Mouse (Mus musculus) telencephalon, adult 2 months (tissue): ENCODE results near the gene Dpyd.

ENCODE experiments used
- DNase-seq: peaks from one replicate; pipeline ENCODE4 v3.0.0-alpha.2; 2011; ENCODE audit warnings: low read depth, low spot score

The Dpyd gene

DNA sequence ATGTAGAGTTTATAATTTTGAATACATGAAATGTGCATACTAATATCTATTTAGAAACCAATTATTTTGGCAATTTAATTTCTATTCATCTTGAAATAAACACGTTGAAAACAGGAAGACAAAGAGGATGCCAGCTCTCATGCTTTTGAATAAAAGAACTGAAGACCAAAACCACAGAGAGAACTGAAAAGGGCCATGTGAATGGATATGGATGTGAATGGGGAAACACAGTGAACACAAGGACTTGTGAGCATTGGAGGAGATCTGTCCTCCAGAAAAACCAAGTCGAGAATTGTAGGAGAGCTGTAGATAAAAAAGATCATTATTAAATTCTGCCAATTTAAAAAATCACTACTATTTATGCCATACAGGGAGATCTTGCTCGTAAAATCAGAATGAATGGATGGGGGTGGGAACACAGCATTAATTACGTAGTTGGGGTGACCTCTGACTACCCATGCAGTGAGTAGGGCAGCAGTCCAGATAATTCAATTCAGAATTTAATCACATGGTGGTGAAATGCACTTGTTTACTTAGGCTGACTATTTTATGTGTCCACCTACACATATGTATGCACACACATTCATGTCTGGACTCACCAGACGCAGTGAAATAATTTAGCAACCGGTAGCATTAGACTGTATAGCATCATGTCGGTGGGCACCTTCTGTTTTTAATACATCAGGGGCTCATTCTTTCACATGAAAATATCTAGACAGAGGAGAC, 114.3 kb downstream of the Dpyd start:
- no peak for DNase-seq

DNA sequence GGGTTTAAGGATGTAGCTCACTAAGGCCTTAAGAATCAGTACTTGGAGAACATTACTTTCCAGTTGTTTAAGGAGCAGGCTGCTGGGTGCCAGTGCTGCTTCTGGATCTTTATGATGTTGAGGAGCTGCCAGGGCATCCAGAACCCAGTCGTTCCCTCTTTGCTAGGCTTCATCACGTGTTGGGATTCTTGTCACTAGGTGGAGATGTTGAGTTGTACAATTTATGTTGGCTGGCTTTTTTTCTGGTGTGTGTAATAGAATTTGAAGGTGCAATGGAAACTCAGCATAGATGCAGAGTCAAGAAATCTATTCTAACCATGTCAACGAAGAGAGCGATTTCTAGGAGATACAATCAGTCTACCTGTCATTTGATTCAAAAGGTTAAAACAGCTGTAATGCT, 118.9 kb downstream of the Dpyd start:
- DNase-seq, result no peak

DNA sequence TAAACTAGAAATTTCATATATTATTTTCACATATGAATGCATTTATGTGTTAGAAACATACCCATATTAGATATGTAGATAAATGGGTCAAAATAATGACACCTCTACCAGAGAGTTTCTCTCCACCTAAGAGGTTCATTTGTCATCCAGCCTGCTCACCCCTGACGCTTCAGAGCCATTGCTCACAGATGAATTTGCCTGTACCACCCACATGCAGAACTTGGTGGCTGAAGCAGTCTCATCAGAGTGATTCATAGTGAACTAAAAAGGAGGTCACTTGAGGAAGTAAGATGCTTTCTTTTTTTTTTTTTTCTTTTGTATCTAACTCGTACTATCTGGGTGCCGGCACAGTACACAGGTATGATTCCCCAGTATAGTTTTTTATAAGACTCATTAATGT, 188.3 kb downstream of the Dpyd start:
- DNase-seq, result peak; percentile 24

DNA sequence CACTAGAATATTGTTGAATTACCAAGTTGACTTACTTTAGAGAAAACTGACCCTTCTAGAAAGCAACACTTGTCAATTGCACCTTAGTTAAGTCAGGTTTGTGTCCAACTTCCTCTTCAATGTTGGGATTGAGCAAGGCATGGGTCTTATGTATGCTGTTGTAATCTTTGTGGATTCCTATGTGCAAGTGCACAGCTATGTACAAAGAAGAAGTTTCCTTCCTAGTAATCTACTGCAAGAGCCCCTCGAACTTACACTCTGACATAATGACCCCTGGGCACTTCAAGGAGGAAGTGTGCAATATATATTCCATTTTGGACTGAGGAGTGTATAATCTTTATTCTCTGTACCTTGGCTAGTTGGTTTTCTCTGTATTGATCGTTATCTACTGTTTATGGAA, 191.7 kb downstream of the Dpyd start:
- DNase-seq, result no peak

DNA sequence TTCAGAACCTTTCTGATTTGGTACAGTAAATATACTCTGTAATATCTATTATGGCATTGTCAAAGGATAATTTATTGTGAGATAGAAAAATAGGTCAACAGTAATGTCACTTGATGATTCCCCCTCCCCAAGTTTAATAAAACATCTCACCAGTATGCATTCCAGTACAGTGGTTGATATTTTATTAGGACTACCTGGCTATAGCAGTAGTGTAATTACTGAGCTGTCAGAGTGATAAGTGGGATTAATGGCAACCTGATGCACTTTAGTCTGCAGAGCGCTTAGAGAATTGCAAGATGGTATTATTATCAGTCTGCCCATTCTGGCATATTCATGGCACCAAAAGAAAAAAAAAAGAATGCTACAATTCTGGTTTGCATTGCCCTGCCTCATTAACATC, 194.2 kb downstream of the Dpyd start:
- DNase-seq, result no peak

DNA sequence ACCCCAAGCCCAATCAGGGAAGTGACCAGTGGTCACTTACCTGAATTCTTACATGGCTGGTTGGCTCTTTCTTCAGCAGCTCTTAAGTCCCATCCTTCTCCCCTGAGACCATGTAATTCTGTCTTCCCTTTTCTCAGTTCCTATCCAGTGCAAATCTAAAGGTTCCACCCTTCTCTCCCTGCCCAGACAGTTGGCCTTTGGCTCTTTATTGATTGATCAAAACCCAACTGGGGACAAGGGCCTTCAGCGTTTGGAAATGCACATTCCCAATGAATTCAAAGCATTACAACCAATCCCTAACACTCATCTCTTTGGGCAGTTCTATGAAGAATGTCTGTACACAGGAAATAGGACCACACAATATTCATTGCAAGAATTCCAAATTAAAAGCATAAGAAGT, 251.0 kb downstream of the Dpyd start:
- no peak for DNase-seq

DNA sequence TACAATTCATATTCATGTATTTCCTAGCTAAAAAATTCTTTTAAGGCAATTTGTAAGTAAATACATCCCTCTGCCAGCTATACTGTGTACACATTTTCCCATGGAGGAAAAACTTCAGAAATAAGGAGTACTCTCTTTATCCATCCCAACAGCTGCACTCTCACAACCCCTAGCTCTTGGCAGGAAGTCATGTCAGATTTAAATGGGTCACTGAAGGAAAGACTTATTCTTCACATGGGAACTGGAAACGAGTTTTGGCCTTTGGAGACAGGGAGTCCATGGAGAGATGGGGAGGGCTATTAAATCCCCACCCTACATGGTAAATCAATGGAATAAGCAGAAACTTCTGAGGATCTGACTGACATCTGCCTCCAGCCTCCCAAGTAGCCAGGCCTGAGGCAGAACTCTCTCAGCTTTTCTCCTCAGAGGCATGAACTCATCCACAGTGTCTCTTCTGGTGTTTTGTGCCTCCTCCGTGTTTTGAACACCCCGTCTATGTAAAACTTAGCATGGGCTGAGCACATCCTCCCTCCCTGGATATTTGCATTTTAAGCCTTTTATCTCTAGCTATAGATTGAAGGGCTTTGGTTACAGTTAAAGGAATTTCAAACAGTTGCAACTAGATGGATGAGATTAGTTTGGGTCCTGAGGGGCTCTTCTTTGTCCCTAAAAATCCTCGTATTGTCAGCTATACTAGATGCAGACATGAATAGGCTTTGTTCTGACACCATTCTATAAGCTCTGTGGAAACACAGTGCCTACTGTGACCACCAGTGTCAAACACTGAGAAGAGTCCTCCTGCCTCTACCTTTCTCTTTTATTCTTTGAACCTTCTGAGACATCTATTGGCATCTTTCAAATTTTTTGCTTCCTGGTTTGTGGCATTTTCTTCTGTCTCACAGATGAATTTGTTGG, 288.9 kb downstream of the Dpyd start:
- no peak for DNase-seq

DNA sequence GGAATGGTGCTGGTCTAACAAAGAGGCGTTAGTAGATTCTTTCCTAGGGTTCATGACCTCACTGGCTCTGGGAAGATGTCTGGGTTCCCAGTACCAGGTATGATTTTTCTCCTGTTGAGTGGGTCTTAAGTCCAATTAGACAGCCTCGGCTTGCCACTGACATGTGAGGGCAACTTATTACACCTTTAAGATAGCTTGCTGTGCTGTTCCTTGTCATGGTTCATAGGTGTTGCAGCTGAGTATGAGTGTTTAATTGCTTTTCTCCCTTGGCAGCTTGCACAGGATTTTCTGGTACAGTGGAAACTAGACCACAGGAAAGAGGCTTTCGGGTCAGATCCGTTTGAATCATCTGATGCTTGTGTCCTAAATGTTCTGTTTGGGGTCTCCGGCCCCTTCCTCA, 290.8 kb downstream of the Dpyd start:
- DNase-seq, result no peak

DNA sequence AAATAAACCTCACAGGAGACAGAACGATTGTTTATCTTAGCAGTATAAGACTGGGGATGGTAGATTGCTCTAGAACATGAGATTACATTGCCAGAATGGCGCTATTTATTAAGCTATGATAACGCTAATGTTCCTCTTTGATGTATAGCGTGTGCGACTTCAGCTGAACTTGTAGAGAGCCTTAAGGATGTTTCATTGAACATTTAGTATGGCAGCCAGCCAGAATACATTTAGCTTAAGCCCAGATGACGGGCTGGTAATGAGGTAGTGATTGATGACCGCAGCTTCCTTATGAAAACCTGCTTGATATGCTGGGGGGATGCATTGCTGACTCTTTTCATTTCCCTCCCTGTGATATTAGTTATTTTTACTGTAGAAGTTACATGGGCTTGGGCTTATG, 293.5 kb downstream of the Dpyd start:
- DNase-seq, result no peak

DNA sequence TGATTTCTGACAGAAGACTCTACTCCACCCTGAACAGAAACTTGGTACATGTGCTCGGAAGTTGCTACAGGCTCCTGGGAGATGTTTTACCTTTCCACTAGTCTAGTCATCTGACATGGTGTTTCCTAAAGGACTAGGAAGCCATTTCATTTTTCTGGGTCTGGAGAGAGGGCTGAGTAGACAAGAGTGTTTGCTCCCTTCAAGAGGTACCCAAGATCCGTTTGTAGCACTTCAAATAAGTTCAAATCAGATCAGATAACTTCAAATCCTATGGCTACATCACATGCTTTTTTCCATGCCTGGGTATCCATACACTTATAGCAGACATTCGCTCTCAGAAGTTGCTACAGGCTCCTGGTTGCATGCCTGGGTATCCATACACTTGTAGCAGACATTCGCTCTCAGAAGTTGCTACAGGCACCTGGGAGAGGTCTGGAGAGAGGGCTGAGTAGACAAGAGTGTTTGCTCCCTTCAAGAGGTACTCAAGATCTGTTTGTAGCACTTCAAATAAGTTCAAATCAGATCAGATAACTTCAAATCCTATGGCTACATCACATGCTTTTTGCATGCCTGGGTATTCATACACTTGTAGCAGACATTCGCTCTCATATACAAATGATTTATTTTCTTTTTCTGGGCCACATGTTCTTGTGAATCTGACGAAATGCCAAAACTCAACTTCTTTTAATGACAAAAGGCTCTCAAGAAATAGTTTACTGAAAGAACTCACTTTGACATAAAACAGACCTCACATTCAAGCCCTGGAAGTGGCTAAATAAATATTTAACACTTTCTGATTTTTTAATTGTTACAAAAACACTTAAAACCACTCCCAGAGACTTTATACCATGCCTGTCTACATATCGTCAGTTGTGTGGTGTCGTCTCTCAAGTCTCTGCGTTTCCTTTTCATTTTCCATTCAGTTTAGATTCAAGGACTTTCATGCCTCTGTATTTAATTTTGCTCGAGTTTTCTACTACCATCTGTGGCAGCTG, 307.5 kb downstream of the Dpyd start:
- no peak for DNase-seq

DNA sequence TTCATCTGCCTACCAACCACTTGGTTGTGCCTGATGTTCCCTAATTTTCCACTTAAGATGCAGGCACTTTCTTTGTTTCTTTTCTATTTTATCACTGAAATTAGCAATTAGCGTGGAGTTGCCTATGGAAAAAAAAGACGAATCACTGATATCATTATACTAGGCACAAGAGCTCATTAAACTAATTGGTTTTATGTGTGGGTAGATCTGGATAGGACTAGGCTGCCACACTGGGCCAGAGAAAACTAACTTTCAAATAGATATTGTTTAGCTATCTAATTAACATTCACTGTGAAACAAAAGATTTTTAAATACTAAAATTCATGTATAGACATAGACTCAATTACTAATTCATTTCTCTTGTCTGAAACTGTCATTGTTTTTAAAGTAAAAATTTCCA, 313.9 kb downstream of the Dpyd start:
- no peak for DNase-seq

DNA sequence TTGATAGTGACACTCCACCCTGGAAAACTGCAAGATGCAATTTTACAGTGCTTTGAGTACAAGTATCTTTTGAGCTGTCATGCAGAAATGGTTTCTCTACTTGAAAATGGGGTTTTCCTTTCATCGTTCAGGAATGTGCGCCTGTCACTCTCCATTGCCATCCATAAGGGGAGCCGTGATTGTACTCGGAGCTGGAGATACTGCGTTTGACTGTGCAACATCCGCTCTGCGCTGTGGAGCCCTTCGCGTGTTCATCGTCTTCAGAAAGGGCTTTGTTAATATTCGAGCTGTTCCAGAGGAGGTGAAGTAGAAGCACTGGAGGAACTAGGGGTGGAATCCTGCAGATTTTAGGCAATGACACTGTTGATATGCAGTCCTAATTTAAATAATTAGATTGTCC, 337.1 kb downstream of the Dpyd start:
- no peak for DNase-seq

DNA sequence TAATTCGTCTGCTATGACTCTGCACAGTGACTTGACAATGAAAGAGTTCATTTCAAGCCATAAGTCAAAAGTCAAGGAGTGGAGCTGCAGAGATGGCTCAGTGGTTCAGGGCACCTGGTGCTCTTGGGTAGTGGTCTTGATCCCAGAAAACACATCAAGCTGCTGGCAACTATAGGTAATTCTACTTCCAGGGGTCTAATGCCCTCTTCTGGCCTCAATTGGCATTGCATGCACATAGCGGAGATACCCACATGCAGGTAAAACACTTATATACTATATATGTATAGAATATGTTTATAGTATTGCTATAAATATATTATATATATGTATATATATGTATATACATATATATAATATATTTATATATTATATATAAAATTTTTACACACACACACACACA, 429.4 kb downstream of the Dpyd start:
- no peak for DNase-seq

DNA sequence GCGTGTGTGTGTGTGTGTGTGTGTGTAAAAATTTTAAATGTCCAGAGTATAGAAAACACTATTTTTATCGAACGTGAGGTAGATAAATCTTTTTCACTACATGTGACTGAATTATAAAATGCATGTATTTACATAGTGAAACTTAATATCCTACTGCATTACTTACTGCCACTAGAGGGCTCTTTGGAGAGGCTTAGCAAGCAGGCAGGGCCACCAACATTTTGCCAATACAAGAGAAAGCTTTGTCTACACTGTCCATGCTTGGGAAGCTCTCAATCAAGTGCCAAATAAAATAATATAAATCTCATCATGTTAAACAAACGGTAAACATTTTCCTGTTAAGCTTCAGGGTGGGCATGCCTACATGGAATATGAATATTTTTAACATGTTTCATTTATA, 429.9 kb downstream of the Dpyd start:
- DNase-seq, result no peak

DNA sequence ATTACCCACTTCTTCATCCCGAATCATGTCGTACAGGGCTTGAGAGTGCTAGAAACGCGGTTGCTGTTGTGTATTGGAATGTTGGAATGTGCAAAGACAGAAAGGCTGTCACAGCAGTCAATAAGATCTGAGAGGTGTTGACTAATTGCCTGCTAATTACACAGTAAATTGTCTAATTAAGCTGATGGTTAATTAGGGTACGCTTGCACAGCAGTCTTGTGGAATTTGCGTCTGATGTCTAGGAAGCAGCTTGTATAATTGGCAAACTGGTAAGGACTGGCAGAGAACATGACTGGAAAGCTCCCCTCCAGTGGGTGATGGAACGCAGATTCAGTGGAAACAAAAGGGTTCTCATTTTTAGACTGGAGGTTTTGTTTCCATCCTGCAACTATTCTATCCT, 459.3 kb downstream of the Dpyd start:
- peak; percentile 2 for DNase-seq

DNA sequence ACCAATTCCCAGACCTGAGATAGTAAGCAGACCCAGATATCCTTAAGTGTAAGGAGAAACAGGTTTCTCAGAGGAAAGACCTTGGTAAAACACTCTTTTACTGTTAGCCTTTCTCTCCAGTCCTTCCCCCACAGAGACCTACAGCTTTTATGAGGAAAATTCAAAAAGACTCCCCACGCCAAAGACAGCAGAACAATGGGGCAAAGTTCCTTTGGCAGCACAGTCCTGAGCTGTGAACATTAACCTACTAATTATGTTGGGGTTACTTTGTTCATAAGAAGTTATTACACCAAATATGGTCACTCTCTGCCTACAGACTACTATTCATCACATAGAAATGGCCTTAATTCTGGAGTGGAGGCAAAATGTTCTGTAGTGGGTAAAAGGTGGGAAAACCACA, 480.7 kb downstream of the Dpyd start:
- no peak for DNase-seq

DNA sequence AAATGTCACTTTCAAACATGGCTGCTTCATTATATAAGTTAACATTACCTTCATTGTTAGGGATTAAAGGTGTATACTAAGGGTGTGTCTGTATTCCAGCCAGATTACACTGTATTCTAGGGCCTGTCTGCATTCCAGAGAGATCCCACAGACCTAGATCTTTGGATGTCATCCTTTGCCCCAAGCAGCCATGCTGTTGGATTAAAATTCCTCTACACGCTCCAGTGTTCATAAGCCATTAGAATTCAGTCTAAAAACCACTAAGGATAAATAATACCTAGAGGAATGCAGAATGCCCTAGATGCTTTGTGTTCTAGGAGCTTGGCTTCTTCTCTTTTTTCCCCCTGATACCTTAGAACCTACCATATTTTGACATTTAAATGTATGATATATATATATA, 494.2 kb downstream of the Dpyd start:
- DNase-seq, result no peak

DNA sequence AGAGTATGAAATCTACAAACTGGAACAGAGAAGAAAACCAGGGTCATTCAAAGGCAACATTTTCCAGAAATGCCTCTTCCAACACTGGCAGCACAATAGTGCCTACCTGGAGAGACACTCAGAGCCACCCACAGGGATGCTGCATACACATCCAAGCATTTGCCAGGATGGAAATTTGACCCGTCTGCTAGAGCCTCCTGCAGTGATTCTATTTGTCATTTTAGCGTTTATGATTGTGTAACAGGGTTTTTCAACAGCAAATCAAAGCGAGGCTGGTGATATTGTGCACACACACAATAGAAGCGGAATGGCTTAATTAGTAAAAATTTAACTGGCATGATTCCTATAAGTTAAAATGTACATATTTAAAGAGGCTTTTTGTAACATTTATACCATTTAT, 501.3 kb downstream of the Dpyd start:
- no peak for DNase-seq

DNA sequence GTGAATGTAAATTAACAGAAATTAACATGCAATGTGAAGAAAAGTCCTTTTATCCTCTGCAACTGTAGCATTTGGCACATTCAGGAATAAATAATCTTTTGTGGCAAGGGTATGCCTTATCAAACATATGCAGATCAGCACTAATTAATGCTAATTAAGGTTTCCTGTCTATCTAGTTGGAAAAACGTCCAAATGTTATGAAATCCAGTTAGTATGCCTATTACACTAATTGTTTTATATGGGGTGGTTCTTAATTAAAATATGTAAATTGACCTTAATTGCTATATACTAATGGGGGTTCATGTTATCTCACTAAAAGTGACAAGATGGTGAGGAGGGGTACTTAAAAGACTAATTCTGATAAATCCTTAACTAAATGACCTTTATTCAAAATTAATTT, 501.7 kb downstream of the Dpyd start:
- DNase-seq, result no peak

DNA sequence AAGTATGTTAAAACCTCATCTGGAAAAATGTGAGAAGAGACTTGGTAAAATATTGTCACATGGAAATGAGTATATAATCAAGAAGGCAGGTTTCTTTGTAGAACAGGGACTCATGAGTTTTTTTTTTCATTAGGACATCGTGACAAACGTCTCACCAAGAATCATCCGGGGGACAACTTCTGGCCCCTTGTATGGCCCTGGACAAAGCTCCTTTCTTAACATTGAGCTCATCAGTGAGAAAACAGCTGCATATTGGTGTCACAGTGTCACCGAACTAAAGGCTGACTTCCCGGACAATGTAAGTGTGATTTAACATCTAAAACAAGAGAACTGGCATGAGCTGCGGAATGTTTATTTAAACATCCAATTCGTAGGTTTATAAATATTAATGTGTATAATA, 502.8 kb downstream of the Dpyd start:
- no peak for DNase-seq

DNA sequence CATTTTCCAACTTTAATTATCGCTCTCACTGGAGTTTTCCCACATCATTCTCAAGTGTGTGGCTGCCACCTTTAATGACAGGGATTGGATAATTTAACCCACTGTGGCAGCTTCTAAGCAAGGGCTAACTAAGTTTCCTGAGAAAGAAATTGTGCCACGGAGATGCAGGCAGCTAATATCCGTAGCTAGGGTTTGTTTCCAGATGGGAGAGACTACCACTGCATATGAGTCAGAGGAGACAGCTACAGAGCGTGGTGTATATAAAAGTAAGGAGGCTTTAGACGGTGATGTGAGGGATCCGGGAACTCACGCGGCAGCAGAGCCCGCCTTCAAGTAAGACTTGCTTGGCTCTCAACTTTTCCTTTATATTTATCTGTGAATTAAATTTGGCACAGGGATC, 505.3 kb downstream of the Dpyd start:
- DNase-seq, result peak; percentile 46

DNA sequence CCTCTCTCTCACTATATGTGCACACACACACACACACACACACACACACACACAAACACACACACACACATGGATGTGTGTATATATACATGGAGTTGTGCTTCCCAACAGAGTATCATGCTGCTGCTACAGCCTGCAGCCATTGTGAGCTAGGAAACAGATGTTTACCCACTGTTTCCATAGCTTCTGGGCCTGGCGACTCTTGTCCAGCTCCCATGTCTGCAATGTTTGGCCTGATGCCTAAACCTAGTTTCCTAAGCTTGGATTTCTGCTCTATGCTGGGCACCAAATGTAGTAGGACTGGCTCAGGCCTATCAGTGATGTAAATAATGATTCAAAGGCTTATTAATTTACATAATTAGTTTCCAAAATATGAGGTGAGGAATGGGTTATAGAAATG, 524.7 kb downstream of the Dpyd start:
- no peak for DNase-seq
